Mouse (Mus musculus): ENCODE results near the gene Rps2. TPM values are rescaled to one million over a fixed set of nuclear protein-coding genes. Genes with fewer than 3 reads are reported as not detected.

Rps2 gene
- polyA plus RNA-seq, 1 experiment: not detected

- 69% methylated on average over 4 of the region's 4 CpGs for WGBS
Measured at GRCm38 (mm10) chr17:24746986-24747385, 29.1 kb downstream of the Rps2 start.

GRCm38 (mm10) chr17:24751528-24751927, 33.6 kb downstream of the Rps2 start:
- peaks cover 11% of the 10 kb centered on the region for H3K4me1 ChIP-seq (ENCODE audit: control insufficient read depth, insufficient read depth, low read length)
- H3K4me3 ChIP-seq (ENCODE audit: insufficient read depth, low read depth, low read length): no peak overlapping the region
- no peak overlapping the region for H3K27ac ChIP-seq (ENCODE audit: insufficient read depth, low read depth, low read length)
- WGBS: 18% methylated on average over 4 of the region's 4 CpGs
- TF ChIP-seq CTCF (IDR thresholded peaks at IDR 0.05; ENCODE audit: insufficient read depth, low read depth, low read length) (no peak), POLR2A (IDR thresholded peaks at IDR 0.05; ENCODE audit: insufficient read depth, low read depth, low read length) (no peak)

More at GRCm38 (mm10) chr17:24746986-24747385, 29.1 kb downstream of the Rps2 start:
- H3K4me3 ChIP-seq (ENCODE audit: insufficient read depth, low read depth, low read length): no peak overlapping the region
- no peaks in the 10 kb centered on the region for H3K4me1 ChIP-seq (ENCODE audit: control insufficient read depth, insufficient read depth, low read length)
- no peak for TF ChIP-seq POLR2A (IDR thresholded peaks at IDR 0.05; ENCODE audit: insufficient read depth, low read depth, low read length)
- no peak overlapping the region for H3K27ac ChIP-seq (ENCODE audit: insufficient read depth, low read depth, low read length)

GRCm38 (mm10) chr17:24752415-24753394, 34.8 kb downstream of the Rps2 start, which contains the start of gene Hs3st6:
Gene Hs3st6, plus strand, starts transcription at chr17:24752988.
- peaks cover 11% of the 10 kb centered on the region for H3K4me1 ChIP-seq (ENCODE audit: control insufficient read depth, insufficient read depth, low read length)
- TF ChIP-seq POLR2A (IDR thresholded peaks at IDR 0.05; ENCODE audit: insufficient read depth, low read depth, low read length): no peak
- H3K4me3 ChIP-seq (ENCODE audit: insufficient read depth, low read depth, low read length): peak within 1 kb of the TSS; percentile 36
- WGBS: under 1% methylated on average over 81 of the region's 82 CpGs
- H3K27ac ChIP-seq (ENCODE audit: insufficient read depth, low read depth, low read length): no peak within 1 kb of the TSS

- no peak for TF ChIP-seq CTCF (IDR thresholded peaks at IDR 0.05; ENCODE audit: insufficient read depth, low read depth, low read length)
- TF ChIP-seq POLR2A (IDR thresholded peaks at IDR 0.05; ENCODE audit: insufficient read depth, low read depth, low read length): no peak
- Histone ChIP-seq H3K4me3 (ENCODE audit: insufficient read depth, low read depth, low read length) (no peak overlapping the region), H3K27ac (ENCODE audit: insufficient read depth, low read depth, low read length) (no peak overlapping the region), H3K4me1 (ENCODE audit: control insufficient read depth, insufficient read depth, low read length) (peaks cover 8% of the 10 kb centered on the region)
- WGBS: 94% methylated on average over 1 of the region's 1 CpGs
Measured at GRCm38 (mm10) chr17:24757394-24757793, 39.5 kb downstream of the Rps2 start.

GRCm38 (mm10) chr17:24761121-24761520, 43.2 kb downstream of the Rps2 start:
- H3K4me3 ChIP-seq (ENCODE audit: insufficient read depth, low read depth, low read length): no peak overlapping the region
- no peak overlapping the region for H3K27ac ChIP-seq (ENCODE audit: insufficient read depth, low read depth, low read length)
- TF ChIP-seq POLR2A (IDR thresholded peaks at IDR 0.05; ENCODE audit: insufficient read depth, low read depth, low read length) (no peak), CTCF (IDR thresholded peaks at IDR 0.05; ENCODE audit: insufficient read depth, low read depth, low read length) (no peak)
- WGBS: 55% methylated on average over 5 of the region's 5 CpGs
- no peaks in the 10 kb centered on the region for H3K4me1 ChIP-seq (ENCODE audit: control insufficient read depth, insufficient read depth, low read length)

- Histone ChIP-seq H3K27ac (ENCODE audit: insufficient read depth, low read depth, low read length) (no peak overlapping the region), H3K4me1 (ENCODE audit: control insufficient read depth, insufficient read depth, low read length) (no peaks in the 10 kb centered on the region), H3K4me3 (ENCODE audit: insufficient read depth, low read depth, low read length) (no peak overlapping the region)
- 49% methylated on average over 21 of the region's 22 CpGs for WGBS
- TF ChIP-seq POLR2A (IDR thresholded peaks at IDR 0.05; ENCODE audit: insufficient read depth, low read depth, low read length) (no peak), CTCF (IDR thresholded peaks at IDR 0.05; ENCODE audit: insufficient read depth, low read depth, low read length) (no peak)
Measured at GRCm38 (mm10) chr17:24765016-24765905, 47.3 kb downstream of the Rps2 start.

- H3K27ac ChIP-seq (ENCODE audit: insufficient read depth, low read depth, low read length): no peak overlapping the region
- H3K4me1 ChIP-seq (ENCODE audit: control insufficient read depth, insufficient read depth, low read length): no peaks in the 10 kb centered on the region
- no peak for TF ChIP-seq CTCF (IDR thresholded peaks at IDR 0.05; ENCODE audit: insufficient read depth, low read depth, low read length)
- TF ChIP-seq POLR2A (IDR thresholded peaks at IDR 0.05; ENCODE audit: insufficient read depth, low read depth, low read length): no peak
- 36% methylated on average over 12 of the region's 12 CpGs for WGBS
- H3K4me3 ChIP-seq (ENCODE audit: insufficient read depth, low read depth, low read length): no peak overlapping the region
Measured at GRCm38 (mm10) chr17:24766266-24766875, 48.5 kb downstream of the Rps2 start.

GRCm38 (mm10) chr17:24769146-24769545, 51.2 kb downstream of the Rps2 start:
- Histone ChIP-seq H3K27ac (ENCODE audit: insufficient read depth, low read depth, low read length) (no peak overlapping the region), H3K4me3 (ENCODE audit: insufficient read depth, low read depth, low read length) (no peak overlapping the region), H3K4me1 (ENCODE audit: control insufficient read depth, insufficient read depth, low read length) (no peaks in the 10 kb centered on the region)
- TF ChIP-seq CTCF (IDR thresholded peaks at IDR 0.05; ENCODE audit: insufficient read depth, low read depth, low read length) (no peak), POLR2A (IDR thresholded peaks at IDR 0.05; ENCODE audit: insufficient read depth, low read depth, low read length) (no peak)
- 61% methylated on average over 3 of the region's 3 CpGs for WGBS

Other genes starting within 250 kb of the Rps2 start
- gene E4f1, start 247.8 kb upstream of the Rps2 start, polyA plus RNA-seq (2012; ENCODE audit: insufficient read depth, insufficient read length, low replicate concordance, missing spikeins): not detected in 2 replicates
- not detected in 2 replicates for gene Pgp, start 247.7 kb upstream of the Rps2 start, polyA plus RNA-seq (2012; ENCODE audit: insufficient read depth, insufficient read length, low replicate concordance, missing spikeins)
- not detected in 2 replicates for gene Bricd5, start 244.2 kb upstream of the Rps2 start, polyA plus RNA-seq (2012; ENCODE audit: insufficient read depth, insufficient read length, low replicate concordance, missing spikeins)
- not detected in 2 replicates for gene Mlst8, start 239.0 kb upstream of the Rps2 start, polyA plus RNA-seq (2012; ENCODE audit: insufficient read depth, insufficient read length, low replicate concordance, missing spikeins)
- gene Caskin1, start 229.5 kb upstream of the Rps2 start, polyA plus RNA-seq (2012; ENCODE audit: insufficient read depth, insufficient read length, low replicate concordance, missing spikeins): not detected in 2 replicates
- gene Traf7, start 190.2 kb upstream of the Rps2 start, polyA plus RNA-seq (2012; ENCODE audit: insufficient read depth, insufficient read length, low replicate concordance, missing spikeins): not detected in 2 replicates
- gene Rab26, start 183.9 kb upstream of the Rps2 start, polyA plus RNA-seq (2012; ENCODE audit: insufficient read depth, insufficient read length, low replicate concordance, missing spikeins): not detected in 2 replicates
- gene Pkd1, start 168.3 kb upstream of the Rps2 start, polyA plus RNA-seq (2012; ENCODE audit: insufficient read depth, insufficient read length, low replicate concordance, missing spikeins): not detected in 2 replicates
- gene Tsc2, start 85.5 kb upstream of the Rps2 start, polyA plus RNA-seq (2012; ENCODE audit: insufficient read depth, insufficient read length, low replicate concordance, missing spikeins): 286 TPM in 1 of 2 replicates, not detected in the other
- not detected in 2 replicates for gene Nthl1, start 85.4 kb upstream of the Rps2 start, polyA plus RNA-seq (2012; ENCODE audit: insufficient read depth, insufficient read length, low replicate concordance, missing spikeins)
- not detected in 2 replicates for gene Slc9a3r2, start 67.8 kb upstream of the Rps2 start, polyA plus RNA-seq (2012; ENCODE audit: insufficient read depth, insufficient read length, low replicate concordance, missing spikeins)
- not detected in 2 replicates for gene Npw, start 59.7 kb upstream of the Rps2 start, polyA plus RNA-seq (2012; ENCODE audit: insufficient read depth, insufficient read length, low replicate concordance, missing spikeins)
- not detected in 2 replicates for gene Zfp598, start 48.4 kb upstream of the Rps2 start, polyA plus RNA-seq (2012; ENCODE audit: insufficient read depth, insufficient read length, low replicate concordance, missing spikeins)
- not detected in 2 replicates for gene Syngr3, start 28.2 kb upstream of the Rps2 start, polyA plus RNA-seq (2012; ENCODE audit: insufficient read depth, insufficient read length, low replicate concordance, missing spikeins)
- gene Gfer, start 22.0 kb upstream of the Rps2 start, polyA plus RNA-seq (2012; ENCODE audit: insufficient read depth, insufficient read length, low replicate concordance, missing spikeins): not detected in 2 replicates
- not detected in 2 replicates for gene Noxo1, start 21.9 kb upstream of the Rps2 start, polyA plus RNA-seq (2012; ENCODE audit: insufficient read depth, insufficient read length, low replicate concordance, missing spikeins)
- not detected in 2 replicates for gene Tbl3, start 10.5 kb upstream of the Rps2 start, polyA plus RNA-seq (2012; ENCODE audit: insufficient read depth, insufficient read length, low replicate concordance, missing spikeins)
- gene Rnf151, start 53 bp upstream of the Rps2 start, polyA plus RNA-seq (2012; ENCODE audit: insufficient read depth, insufficient read length, low replicate concordance, missing spikeins): not detected in 2 replicates
- gene Ndufb10, start 6.4 kb downstream of the Rps2 start, polyA plus RNA-seq (2012; ENCODE audit: insufficient read depth, insufficient read length, low replicate concordance, missing spikeins): not detected in 2 replicates
- not detected in 2 replicates for gene Rpl3l, start 9.7 kb downstream of the Rps2 start, polyA plus RNA-seq (2012; ENCODE audit: insufficient read depth, insufficient read length, low replicate concordance, missing spikeins)
- not detected in 2 replicates for gene Msrb1, start 18.5 kb downstream of the Rps2 start, polyA plus RNA-seq (2012; ENCODE audit: insufficient read depth, insufficient read length, low replicate concordance, missing spikeins)
- not detected in 2 replicates for gene Hs3st6, start 34.9 kb downstream of the Rps2 start, polyA plus RNA-seq (2012; ENCODE audit: insufficient read depth, insufficient read length, low replicate concordance, missing spikeins)
- not detected in 2 replicates for gene Meiob, start 86.2 kb downstream of the Rps2 start, polyA plus RNA-seq (2012; ENCODE audit: insufficient read depth, insufficient read length, low replicate concordance, missing spikeins)
- gene Hagh, start 122.0 kb downstream of the Rps2 start, polyA plus RNA-seq (2012; ENCODE audit: insufficient read depth, insufficient read length, low replicate concordance, missing spikeins): not detected in 2 replicates
- gene Fahd1, start 132.2 kb downstream of the Rps2 start, polyA plus RNA-seq (2012; ENCODE audit: insufficient read depth, insufficient read length, low replicate concordance, missing spikeins): not detected in 2 replicates
- gene Igfals, start 147.9 kb downstream of the Rps2 start, polyA plus RNA-seq (2012; ENCODE audit: insufficient read depth, insufficient read length, low replicate concordance, missing spikeins): not detected in 2 replicates
- gene Nubp2, start 168.2 kb downstream of the Rps2 start, polyA plus RNA-seq (2012; ENCODE audit: insufficient read depth, insufficient read length, low replicate concordance, missing spikeins): not detected in 2 replicates
- gene Spsb3, start 168.5 kb downstream of the Rps2 start, polyA plus RNA-seq (2012; ENCODE audit: insufficient read depth, insufficient read length, low replicate concordance, missing spikeins): not detected in 2 replicates
- not detected in 2 replicates for gene Eme2, start 177.0 kb downstream of the Rps2 start, polyA plus RNA-seq (2012; ENCODE audit: insufficient read depth, insufficient read length, low replicate concordance, missing spikeins)
- not detected in 2 replicates for gene Mrps34, start 177.0 kb downstream of the Rps2 start, polyA plus RNA-seq (2012; ENCODE audit: insufficient read depth, insufficient read length, low replicate concordance, missing spikeins)
- gene Nme3, start 178.4 kb downstream of the Rps2 start, polyA plus RNA-seq (2012; ENCODE audit: insufficient read depth, insufficient read length, low replicate concordance, missing spikeins): not detected in 2 replicates
- 307 TPM in 1 of 2 replicates, not detected in the other for gene Mapk8ip3, start 218.9 kb downstream of the Rps2 start, polyA plus RNA-seq (2012; ENCODE audit: insufficient read depth, insufficient read length, low replicate concordance, missing spikeins)
- not detected in 2 replicates for gene Jpt2, start 242.6 kb downstream of the Rps2 start, polyA plus RNA-seq (2012; ENCODE audit: insufficient read depth, insufficient read length, low replicate concordance, missing spikeins)

Data from olfactory bulb, adult 2 months (tissue).